Mouse (Mus musculus) left cerebral cortex, postnatal 14 days (tissue): ENCODE data around the gene Tmem63a. TPM values are rescaled to one million over a fixed set of nuclear protein-coding genes. Genes with fewer than 3 reads are reported as not detected.
"Not testable (repeated sequence)": the region's sequence is repeated elsewhere in the genome, so short reads cannot be mapped to it uniquely, and the experiment has no call there.

Experiments used
- DNase-seq, 2 experiments: peaks; one replicate each; pipeline ENCODE4 v3.0.0; 2021 to 2022; ENCODE audit warnings: low spot score in 2 of 2, mixed read lengths in 1 of 2
- intact Hi-C: fragments of 180-260 bp; cut with DNase I; formaldehyde crosslinking; loops from one replicate; pipeline ENCODE4 v1.15.1; 2025
- long read RNA-seq, 2 experiments: library from polyadenylated mRNA; stranded (forward); transcript quantifications; one replicate each; pipeline ENCODE4 v2.0.0; 2021
- total RNA-seq, 2 experiments: library from RNA; stranded (reverse); gene quantifications; 2 replicates each; pipeline ENCODE4 v1.2.3; 2021

Gene Tmem63a
- total RNA-seq = 1 to 10 TPM; 8.8 to 9.3 TPM
- long read RNA-seq, experiment 1, partial matches to known transcripts = 4 of 12 reads
- long read RNA-seq, experiment 1, other reads (novel, unspliced or antisense) = 7 of 12 reads
- long read RNA-seq, experiment 2, partial matches to known transcripts = 2 of 5 reads
- long read RNA-seq, experiment 2, other reads (novel, unspliced or antisense) = 1 of 5 reads

DNA sequence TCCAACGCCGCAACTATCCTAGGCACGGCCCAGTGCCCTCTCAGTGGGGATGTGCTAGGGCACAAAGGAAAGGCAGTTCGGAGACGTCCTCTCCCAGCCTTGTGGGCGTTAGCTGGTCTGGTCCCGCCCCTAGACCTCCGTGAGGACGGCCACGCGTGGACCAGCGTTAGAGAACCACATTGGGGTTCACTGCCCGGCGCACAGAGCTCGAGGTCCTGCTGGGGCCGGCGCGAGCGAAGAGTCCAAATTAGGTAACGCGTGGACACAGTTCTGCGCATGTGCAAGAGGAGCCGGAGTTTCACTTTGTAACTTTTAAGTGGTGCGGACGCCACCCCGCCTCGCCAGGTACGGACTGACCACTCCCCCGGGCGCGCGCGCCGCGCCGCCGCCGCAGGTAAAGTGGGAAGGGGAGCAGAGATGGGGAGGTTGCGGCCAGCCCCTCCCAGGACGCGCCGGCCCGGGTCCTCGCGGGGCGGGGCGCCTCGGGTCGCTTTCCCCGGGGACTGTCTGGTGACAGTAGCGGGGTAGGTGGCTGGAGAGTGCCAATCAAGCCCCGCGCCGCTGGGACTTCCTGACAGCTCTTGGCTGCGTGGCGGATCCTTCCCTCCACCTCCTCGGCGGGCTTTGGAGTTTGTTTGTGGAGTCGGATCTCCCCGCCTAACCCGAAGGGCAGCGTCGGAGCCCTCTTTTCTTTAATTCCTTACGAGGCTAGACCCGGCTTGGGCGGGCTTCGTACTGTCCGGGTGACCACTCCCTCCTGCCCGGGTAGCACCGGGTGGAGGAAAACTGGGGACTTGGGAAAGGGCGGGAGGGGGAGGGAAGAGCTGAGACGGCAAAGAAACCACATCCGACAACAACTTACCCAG, at the start of gene Tmem63a:
Gene Tmem63a (plus strand): TSS at position 179 of the 866 bp plus-strand sequence.
- intact Hi-C loops = no loop called here
- DNase-seq = peak; percentile 22 to 45

DNA sequence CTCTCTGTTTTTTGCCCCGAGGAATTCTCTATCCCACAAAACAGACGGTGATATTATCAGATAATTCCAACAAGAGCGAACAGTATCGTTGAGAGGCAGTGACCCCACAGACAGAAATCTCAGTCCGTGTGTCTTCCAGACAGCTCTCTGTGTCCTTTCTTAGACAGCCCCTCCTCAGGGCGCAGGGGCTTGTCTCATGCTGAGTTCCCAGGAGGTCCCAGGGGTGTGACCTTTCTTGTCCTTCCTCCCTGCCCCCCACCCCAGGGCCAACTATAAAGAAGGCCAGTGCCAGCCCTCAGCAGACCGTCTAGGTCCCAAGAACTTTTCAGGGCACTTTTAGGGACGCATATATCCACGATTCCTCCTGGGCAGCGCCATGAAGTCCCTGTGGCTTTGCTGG, 49.3 kb upstream of the Tmem63a start, which contains the start of gene Lefty2:
Gene Lefty2 (plus strand): TSS at position 301 of the 400 bp plus-strand sequence.
- DNase-seq = no peak
- intact Hi-C loops = no loop called here

DNA sequence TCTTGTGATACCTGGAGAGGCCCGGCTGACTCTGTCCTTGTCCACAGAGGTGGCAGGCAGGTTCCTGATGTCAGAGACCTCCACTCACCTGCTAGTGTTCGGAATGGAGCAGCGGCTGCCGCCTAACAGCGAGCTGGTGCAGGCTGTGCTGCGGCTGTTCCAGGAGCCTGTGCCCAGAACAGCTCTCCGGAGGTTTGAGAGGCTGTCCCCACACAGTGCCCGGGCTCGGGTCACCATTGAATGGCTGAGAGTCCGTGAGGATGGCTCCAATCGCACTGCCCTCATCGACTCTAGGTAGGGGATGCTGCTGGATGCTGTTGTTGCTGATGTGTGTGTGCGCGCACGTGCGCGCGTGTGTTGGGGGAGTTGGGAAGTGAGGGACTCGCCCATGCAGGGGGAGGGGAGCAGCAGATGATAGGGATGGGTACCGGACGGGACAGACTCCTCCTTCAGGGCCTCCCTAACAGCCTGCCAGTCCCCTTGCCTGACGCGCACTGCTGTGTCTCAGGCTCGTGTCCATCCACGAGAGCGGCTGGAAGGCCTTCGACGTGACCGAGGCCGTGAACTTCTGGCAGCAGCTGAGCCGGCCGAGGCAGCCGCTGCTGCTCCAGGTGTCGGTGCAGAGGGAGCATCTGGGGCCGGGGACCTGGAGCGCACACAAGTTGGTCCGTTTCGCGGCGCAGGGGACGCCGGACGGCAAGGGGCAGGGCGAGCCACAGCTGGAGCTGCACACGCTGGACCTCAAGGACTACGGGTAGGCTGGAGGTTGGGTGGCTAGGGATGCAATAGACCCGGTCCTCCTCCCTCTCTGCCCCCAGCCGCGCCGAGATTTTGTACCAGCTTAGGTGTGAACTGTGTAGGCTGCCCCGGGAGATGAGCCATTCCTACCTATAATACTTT, 47.8 kb upstream of the Tmem63a start:
- DNase-seq = not testable (repeated sequence)
- intact Hi-C loops = loop anchor here (1.0 kb wide), 1 partner anchor 43 kb away; no protein-coding TSS in a partner anchor

DNA sequence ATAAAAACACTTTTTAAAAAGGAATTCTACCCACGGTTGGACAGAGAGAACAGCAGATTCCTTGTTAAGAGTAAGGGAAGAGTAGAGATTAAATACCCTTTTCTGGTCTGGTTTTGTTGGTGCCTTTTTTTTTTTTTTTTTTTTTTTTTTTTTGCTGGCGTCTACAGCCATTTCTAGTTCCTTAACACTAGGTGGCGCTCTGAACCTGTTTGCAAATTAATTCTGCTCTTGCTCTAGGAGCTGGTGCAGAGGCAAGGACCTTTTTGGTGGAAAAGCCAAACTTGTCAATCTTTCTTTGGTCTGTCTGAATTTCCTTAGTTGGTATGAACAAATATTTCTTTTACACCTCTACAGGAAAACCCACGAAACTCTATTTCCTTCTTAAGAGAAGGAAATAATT, 41.0 kb upstream of the Tmem63a start:
- intact Hi-C loops = no loop called here
- DNase-seq = peak; percentile 39 to 62

DNA sequence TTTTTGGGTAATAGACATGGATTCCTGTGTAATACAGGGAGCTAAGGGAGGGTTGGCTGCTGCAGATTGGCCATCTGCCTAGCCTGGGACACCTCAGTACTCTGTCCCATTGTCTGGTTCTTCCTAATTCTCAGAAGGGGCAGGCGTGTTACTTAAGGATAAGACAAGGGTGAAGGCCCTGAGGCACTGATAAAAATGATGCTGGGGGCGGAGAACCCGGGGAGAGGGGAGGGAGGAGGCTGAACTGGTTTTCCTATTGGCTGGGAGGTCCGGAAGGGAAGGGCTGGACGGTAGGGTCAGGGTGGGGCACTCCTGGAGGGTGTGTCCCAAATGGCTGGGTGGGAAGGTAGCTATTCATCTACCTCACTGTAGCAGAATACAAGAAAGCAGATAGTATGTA, 39.2 kb upstream of the Tmem63a start:
- intact Hi-C loops = no loop called here
- DNase-seq = no peak

DNA sequence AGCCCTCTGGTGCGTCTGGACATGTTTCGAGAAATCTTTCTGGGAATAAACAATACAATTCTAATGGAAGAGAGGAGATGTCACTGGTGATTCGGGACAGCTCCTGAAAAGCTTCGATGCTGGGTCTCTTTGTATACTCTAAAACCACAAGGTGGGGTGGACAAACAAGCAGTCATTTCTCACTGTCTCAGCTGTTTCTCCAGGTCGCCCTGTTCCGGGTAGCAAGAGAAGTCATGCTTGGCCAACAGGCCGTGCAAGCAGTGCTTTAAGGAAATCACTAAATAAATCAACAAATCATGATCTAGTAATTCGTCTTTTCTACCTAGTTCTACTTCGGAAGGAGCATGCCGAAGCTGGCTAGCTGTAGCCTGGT, 38.5 kb upstream of the Tmem63a start:
- intact Hi-C loops = no loop called here

DNA sequence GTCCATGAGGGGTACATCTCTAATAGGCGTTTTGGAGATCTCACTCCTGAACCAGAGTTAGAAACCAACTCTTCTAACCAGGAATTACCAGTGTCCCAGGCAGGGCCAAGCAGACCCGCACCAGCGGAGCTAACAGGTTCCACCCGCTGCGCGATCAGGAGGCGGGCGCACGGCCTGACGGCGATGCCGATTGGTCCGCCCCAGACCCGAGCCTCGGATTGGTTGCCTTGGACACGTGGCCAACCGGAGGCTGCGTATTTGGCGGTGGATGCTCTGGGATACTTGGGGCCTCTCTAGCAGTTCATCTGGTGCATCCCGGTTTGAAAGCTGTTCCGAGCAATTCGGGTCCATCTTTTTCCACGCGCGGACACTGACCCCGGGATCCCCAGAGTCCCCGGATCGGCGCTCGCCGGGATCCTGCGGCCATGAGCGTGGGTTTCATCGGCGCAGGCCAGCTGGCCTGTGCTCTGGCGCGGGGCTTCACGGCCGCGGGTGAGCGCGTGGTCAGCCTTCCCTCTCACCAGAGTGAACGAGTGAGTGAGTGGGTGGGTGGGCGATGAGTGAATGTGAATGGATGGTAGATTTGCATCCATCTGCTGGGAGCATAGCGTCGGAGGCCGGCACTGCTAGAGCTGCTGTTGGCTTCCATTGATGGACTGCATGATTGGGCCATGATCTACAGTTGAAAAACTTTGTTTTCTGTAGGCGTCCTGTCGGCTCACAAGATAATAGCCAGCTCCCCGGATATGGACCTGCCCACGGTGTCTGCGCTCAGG, 37.9 kb upstream of the Tmem63a start, which contains the start of gene Pycr2:
Gene Pycr2 (plus strand): TSS at position 255 of the 776 bp plus-strand sequence.
- peak; percentile 93 to 96 for DNase-seq
- intact Hi-C loops = no loop called here

More for the DNA sequence above, 38.5 kb upstream of the Tmem63a start:
- DNase-seq = no peak

DNA sequence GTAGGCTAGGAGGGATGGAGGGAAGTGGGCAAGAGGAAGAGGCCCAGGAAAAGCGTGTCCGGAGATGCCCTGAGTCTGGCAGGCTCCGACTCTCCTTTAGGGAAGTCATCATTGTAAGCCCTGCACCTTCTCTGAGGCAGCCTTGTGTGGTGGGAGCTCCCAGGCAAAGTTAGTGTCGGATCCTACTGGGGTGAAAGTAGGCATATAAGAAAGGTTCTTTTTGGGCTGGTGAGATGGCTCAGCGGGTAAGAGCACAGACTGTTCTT, 37.4 kb upstream of the Tmem63a start:
- DNase-seq = no peak
- intact Hi-C loops = no loop called here

DNA sequence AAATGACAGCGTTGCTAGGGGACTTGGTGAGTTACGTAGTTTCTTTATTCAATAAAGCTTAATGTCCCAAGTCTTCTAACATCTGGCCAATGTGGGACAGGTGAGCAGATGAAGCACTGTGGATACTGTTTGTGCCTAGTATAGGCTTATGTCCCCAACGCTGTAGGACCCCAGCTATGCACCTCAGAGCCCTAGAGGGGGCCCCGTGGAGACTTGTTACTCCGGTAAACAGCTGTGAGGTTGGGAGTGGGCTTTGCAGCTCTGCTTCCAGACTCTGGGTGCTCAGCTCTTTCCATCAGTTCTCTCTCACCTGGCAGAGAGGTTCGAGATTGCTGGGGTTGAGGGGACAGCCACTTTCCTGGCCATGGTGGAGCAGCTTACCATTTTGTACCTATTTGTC, 36.8 kb upstream of the Tmem63a start:
- intact Hi-C loops = no loop called here
- DNase-seq = no peak

DNA sequence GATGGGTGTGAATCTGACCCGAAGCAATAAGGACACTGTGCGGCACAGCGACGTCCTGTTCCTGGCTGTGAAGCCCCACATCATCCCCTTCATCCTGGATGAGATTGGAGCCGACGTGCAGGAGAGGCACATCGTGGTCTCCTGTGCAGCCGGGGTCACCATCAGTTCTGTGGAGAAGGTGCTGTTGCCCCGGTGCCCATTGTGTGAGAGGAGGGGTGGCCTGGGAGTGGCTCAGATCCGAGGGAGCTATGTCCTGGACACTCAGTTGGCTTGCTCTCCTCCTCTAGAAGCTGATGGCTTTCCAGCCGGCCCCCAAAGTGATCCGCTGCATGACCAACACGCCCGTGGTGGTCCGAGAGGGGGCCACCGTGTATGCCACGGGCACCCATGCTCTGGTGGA, 36.3 kb upstream of the Tmem63a start:
- intact Hi-C loops = no loop called here
- DNase-seq = no peak

DNA sequence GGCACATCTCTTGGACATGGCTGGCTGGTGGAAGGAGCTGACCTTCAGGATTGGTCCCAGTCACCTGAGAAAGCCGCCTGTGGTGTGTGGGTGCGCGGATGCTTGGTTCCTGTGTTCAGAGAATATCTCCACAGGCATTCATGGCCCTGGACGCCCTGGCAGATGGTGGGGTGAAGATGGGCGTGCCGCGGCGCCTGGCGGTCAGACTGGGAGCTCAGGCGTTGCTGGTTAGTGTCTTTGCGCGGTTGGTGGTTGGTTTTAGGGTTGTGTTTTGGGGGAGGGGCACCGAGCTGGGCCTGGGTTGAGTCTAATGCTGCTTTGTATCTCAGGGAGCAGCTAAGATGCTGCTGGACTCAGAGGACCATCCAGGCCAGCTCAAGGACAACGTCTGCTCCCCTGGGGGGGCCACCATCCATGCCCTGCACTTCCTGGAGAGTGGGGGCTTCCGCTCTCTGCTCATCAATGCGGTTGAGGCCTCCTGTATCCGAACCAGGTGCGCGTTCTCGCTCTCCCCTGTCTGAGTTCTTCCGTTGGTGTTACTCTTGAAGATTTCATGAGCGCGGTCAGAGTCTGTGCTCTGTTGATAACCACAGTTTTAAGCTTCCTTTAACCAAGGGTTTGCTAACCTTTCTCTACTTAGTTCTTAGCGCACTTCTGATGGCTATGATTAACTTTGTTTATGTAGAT, 35.5 kb upstream of the Tmem63a start:
- intact Hi-C loops = no loop called here

DNA sequence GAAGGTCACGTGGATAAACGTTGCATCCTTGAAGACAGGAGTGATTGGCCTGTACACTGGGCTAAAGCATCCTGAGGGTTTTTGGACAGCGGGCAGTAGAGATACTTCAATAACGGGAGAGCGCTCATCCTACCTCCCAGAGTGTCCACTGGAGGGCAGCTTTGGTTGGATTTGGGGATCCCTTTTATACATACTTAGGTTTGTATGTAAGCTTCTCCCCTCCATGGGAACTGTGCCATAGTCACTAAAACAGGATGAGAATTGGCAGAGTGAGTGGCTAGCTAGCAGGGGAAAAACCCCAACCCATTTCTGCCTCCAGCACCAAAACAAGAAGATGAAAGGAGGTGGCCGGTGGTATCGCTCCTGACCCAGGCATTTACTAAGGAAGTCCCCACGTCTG, 31.0 kb upstream of the Tmem63a start:
- DNase-seq = no peak
- intact Hi-C loops = no loop called here

More for the DNA sequence above, 35.5 kb upstream of the Tmem63a start:
- DNase-seq = no peak

DNA sequence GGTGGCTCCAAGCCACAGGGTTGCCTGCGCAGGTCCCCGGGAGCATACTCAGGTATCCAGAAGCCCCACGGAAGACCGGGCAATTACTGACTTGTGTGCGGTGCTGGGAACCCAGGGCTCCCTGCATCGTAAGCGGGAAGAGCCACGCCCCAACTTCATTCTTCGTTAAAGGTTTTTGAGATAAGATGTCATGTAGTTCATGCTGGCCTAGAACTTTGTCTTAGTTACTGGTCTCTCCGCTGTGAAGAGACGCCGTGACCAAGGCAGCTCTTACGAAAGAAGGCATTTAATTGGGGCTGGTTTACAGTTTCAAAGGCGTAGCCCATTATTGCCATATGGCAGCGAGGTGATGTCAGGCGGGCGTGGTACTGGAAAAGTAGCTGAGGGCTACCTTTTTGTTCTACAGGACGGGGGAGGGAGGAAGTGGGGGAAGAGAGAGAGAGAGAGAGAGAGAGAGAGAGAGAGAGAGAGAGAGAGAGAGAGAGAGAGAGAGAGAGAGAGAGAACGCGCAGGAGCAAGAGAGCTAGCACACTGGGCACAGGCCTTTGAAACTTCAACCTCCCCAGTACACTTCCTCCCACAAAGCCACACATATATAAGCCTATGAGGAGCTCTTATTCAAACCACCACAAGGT, 30.4 kb upstream of the Tmem63a start:
- DNase-seq = no peak
- intact Hi-C loops = no loop called here

DNA sequence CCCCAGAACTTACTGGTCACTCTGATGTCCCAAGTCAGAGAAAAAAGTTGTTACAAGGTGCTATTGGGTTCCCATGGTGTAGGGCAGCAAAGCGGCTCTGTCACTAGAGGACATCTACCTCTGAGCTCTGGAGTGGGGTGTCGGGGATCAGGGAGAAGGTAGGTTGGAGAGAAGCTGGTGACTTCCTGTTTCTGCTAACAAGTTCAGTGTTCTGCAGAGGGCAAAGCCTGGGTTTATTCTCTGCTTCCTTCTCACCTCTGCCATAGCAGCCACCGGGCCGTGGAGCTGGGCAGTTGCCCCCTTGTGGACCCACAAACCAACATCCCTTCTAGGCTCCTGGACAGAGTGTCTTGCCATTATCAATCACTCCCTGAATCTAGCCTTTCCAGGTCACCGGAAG, 29.4 kb upstream of the Tmem63a start:
- no peak for DNase-seq
- intact Hi-C loops = no loop called here

DNA sequence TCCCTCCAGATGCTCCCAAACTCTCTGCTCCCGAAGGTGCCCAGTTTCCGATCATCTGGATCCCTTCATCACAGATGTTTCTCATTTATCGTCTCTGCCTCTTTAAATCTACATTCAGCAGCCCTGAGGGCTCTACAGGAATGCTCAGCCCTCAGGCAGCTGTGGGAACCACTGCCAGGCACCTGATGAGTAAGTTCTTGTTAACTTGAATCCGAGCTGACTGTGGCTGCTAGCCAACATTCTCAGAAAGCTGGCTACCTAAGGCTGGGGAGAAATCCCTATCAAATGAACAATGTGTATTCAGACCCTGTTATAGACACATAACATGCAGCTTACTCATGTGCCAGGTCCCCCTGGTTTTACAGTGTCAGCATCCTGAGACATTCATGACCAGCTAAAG, 28.3 kb upstream of the Tmem63a start:
- no peak for DNase-seq
- intact Hi-C loops = no loop called here

DNA sequence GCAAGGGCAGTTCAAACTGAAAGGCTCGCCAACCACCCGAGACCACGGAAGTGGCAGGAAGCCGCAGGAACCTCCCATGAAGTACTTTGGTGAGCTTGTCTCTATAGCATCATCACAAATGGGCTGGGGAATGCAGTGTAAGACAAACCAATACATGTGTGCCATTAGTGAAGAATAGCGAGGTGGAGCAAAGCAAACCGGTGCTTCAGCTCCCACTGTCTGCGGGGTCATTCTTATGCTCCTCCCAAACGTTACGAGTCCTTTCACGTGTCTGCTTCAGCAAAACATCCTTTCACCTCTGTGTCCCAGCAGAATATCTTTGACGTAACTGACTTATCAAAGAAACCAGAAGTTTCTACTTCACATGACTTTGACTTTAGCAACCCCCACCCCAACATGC, 25.7 kb upstream of the Tmem63a start:
- intact Hi-C loops = no loop called here

DNA sequence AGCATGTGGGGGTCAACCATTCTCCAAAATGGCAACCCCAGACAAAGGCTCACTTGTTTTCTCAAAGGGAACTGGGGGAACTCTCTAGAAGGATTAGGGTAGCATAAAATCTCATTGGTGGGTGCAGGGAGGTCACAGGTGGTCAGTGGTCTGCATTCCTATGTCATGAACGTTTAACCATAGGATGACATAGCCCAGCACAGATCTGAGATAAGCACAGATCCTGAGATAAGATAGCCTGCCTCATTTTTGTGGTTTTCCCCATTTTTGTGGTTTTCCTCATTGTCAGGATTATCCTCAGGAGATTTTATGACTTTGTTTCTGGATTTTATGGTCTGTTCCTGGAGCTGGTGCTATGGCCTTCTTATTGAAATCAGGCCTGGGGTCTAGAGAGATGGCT, 25.1 kb upstream of the Tmem63a start:
- intact Hi-C loops = no loop called here
- no peak for DNase-seq

More for the DNA sequence above, 25.7 kb upstream of the Tmem63a start:
- no peak for DNase-seq

DNA sequence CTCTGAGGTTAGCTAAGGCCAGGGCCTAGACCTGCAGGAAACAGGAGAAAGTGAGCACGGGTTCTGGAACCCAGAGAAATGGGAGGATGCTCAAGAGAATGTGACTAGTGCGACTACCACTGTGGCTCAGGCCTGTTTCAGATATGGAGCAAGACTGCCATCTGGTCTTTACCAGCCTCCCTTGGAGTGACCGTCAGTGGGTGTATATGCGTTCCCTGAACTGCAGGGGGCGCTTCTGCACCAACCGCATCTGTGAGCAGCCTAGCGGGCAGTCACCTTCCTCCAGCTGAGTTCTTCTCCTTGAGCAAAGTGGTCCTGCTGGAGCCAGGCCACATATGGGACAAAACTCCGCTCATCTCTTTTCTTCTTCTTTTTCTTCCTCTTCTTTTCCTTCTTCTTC, 22.5 kb upstream of the Tmem63a start:
- DNase-seq = no peak
- intact Hi-C loops = no loop called here
